Mouse (Mus musculus) megakaryocyte, embryonic 14.5 days (primary cell): ENCODE results near the gene P2ry13.

Experiments
- FLI1 ChIP-seq: IDR thresholded peaks from 2 replicates; pipeline ENCODE4 v1.6.1; 2012; ENCODE audit warnings: low read length, inconsistent platforms, mixed read lengths
- GATA1 ChIP-seq: IDR thresholded peaks from 3 replicates; pipeline ENCODE4 v1.6.1; 2012; ENCODE audit warnings: mixed read lengths, low read length, inconsistent platforms, borderline replicate concordance

DNA sequence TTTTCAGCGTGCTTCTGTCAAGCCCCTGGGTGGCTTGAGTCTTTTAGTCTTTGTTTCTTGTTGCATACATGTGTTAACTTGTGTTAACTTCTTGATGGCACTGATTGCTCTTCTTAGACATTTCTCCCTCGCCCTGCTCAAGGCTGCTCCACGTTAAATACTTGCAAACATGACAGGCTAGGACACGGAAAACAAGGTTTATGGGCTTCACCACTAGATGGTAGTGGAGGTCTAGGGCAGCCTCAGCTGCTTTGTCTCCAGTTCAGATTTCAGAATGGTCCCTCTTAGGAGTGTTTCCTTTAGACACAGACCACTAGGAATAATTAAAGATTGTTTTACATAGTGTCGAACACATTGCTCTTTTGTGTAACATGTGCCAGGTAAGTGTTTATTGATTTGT, 35.4 kb downstream of the P2ry13 start:
- TF ChIP-seq GATA1: no peak
- no peak for TF ChIP-seq FLI1
